Mouse (Mus musculus) kidney, embryonic 16.5 days (tissue): ENCODE results near the gene Arhgap30. TPM values are rescaled to one million over a fixed set of nuclear protein-coding genes. Genes with fewer than 3 reads are reported as not detected.

ENCODE experiments used
- ATAC-seq: fragments of 200-750 bp; cut with Nextera tagmentation; 2 replicates; pipeline ENCODE4 v1.8.0; 2017; ENCODE audit warnings: moderate TSS enrichment; ENCODE audit not compliant: low FRiP score, low TSS enrichment
- H3K27ac ChIP-seq: fragments of 300-500 bp; sonication (generic); 2 replicates; pipeline ENCODE4 v1.5.1; 2014; ENCODE audit warnings: low read length
- H3K27me3 ChIP-seq: fragments of 300-500 bp; sonication (generic); 2 replicates; pipeline ENCODE4 v1.6.1; 2014; ENCODE audit warnings: low read length, control low read depth, mixed read lengths; ENCODE audit not compliant: insufficient read depth
- H3K36me3 ChIP-seq: fragments of 300-500 bp; sonication (generic); 2 replicates; pipeline ENCODE4 v1.6.1; 2014; ENCODE audit warnings: low read length, control low read depth, mixed read lengths; ENCODE audit not compliant: insufficient read depth
- H3K4me1 ChIP-seq: fragments of 300-500 bp; sonication (generic); 2 replicates; pipeline ENCODE4 v1.6.1; 2014; ENCODE audit warnings: low read length, control low read depth, mixed read lengths; ENCODE audit not compliant: insufficient read depth
- H3K4me2 ChIP-seq: fragments of 300-500 bp; sonication (generic); replicated peaks from 2 replicates; pipeline ENCODE4 v1.6.1; 2014; ENCODE audit warnings: low read depth, low read length
- H3K4me3 ChIP-seq: fragments of 300-500 bp; sonication (generic); 2 replicates; pipeline ENCODE4 v1.5.1; 2014; ENCODE audit warnings: mild to moderate bottlenecking, low read length
- H3K9ac ChIP-seq: fragments of 300-500 bp; sonication (generic); replicated peaks from 2 replicates; pipeline ENCODE4 v1.6.1; 2014; ENCODE audit warnings: low read length
- H3K9me3 ChIP-seq: fragments of 300-500 bp; sonication (generic); 2 replicates; pipeline ENCODE4 v1.6.1; 2016; ENCODE audit warnings: low read length, control low read depth
- WGBS: fragments of 180-500 bp; shearing (Covaris S2); extraction: QIAGEN DNeasy Blood & Tissue Kit; methylation state at CpG from one replicate; pipeline ENCODE4 v1.1.7; 2014; 5-methylcytosine and 5-hydroxymethylcytosine counted together
- polyA plus RNA-seq: library from polyadenylated mRNA; unstranded; fragments of >200 nt; fragmentation: Nextera tagmentation; extraction: Ambion mirVana; gene quantifications from 2 replicates; pipeline ENCODE4 v1.2.1, GENCODE M21; 2015

Gene Arhgap30
- polyA plus RNA-seq, 1 experiment from 2014 or later, result 1.6 TPM

DNA sequence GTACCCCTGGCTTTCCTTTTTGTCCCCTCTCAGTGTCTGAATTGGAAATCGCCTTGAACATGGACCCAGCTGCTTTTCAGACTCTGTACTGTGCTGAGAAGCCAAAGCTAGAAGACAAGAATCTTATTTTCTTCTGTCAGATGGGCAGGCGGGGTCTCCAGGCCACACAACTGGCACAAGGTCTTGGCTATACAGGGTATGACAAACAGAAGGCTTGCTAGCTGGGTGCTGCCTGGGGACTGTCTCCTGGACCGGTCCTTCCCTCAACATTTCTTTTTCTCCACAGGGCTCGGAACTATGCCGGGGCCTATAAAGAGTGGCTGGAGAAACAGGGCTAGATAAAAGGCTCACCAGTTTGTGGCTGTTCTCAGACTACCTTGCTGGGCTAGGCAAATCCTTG is 31.2 kb downstream of the Arhgap30 start:
- Histone ChIP-seq H3K9ac (no peak overlapping the region), H3K9me3 (no peaks in the 10 kb centered on the region), H3K27ac (no peak overlapping the region), H3K27me3 (no peaks in the 10 kb centered on the region), H3K36me3 (peaks cover 50% of the 10 kb centered on the region), H3K4me2 (no peak overlapping the region), H3K4me1 (0 out of 2 replicates have a peak, but pooled peaks cover 4% of the 10 kb centered on the region), H3K4me3 (no peak overlapping the region)
- WGBS, result 84% methylated on average over 5 of the region's 5 CpGs
- no peak for ATAC-seq

- H3K4me3 ChIP-seq, result no peak overlapping the region
- no peak for ATAC-seq
- WGBS, result 83% methylated on average over 8 of the region's 8 CpGs
Measured at GRCm38 (mm10) chr1:171422504-171423095, 33.8 kb downstream of the Arhgap30 start.

GRCm38 (mm10) chr1:171424638-171425037 is 35.9 kb downstream of the Arhgap30 start:
- no peak for ATAC-seq

More at GRCm38 (mm10) chr1:171422504-171423095, 33.8 kb downstream of the Arhgap30 start:
- no peak overlapping the region for H3K4me2 ChIP-seq
- peaks cover 25% of the 10 kb centered on the region for H3K36me3 ChIP-seq
- H3K27ac ChIP-seq, result no peak overlapping the region
- H3K27me3 ChIP-seq, result no peaks in the 10 kb centered on the region
- 0 out of 2 replicates have a peak, but pooled peaks cover 9% of the 10 kb centered on the region for H3K4me1 ChIP-seq
- H3K9me3 ChIP-seq, result no peaks in the 10 kb centered on the region
- no peak overlapping the region for H3K9ac ChIP-seq

GRCm38 (mm10) chr1:171425126-171425525 is 36.4 kb downstream of the Arhgap30 start:
- Histone ChIP-seq H3K4me2 (no peak overlapping the region), H3K9me3 (peaks cover 9% of the 10 kb centered on the region; the same call in 1 of the 2 replicates), H3K36me3 (peaks cover 8% of the 10 kb centered on the region), H3K4me1 (0 out of 2 replicates have a peak, but pooled peaks cover 9% of the 10 kb centered on the region), H3K27ac (no peak overlapping the region), H3K9ac (no peak overlapping the region), H3K27me3 (no peaks in the 10 kb centered on the region), H3K4me3 (no peak overlapping the region)
- no peak for ATAC-seq
- 65% methylated on average over 4 of the region's 4 CpGs for whole genome bisulfite sequencing

More at GRCm38 (mm10) chr1:171424638-171425037, 35.9 kb downstream of the Arhgap30 start:
- no peak overlapping the region for H3K9ac ChIP-seq
- no peaks in the 10 kb centered on the region for H3K27me3 ChIP-seq
- peaks cover 8% of the 10 kb centered on the region for H3K36me3 ChIP-seq
- 54% methylated on average over 5 of the region's 5 CpGs for WGBS
- H3K27ac ChIP-seq, result no peak overlapping the region
- H3K4me3 ChIP-seq, result no peak overlapping the region
- H3K9me3 ChIP-seq, result peaks cover 9% of the 10 kb centered on the region; the same call in 1 of the 2 replicates
- H3K4me1 ChIP-seq, result 0 out of 2 replicates have a peak, but pooled peaks cover 9% of the 10 kb centered on the region
- no peak overlapping the region for H3K4me2 ChIP-seq

- Histone ChIP-seq H3K4me2 (no peak overlapping the region), H3K4me3 (no peak overlapping the region), H3K9ac (no peak overlapping the region), H3K27me3 (no peaks in the 10 kb centered on the region), H3K4me1 (peaks cover 15% of the 10 kb centered on the region), H3K9me3 (peaks cover 9% of the 10 kb centered on the region; the same call in 1 of the 2 replicates), H3K36me3 (no peaks in the 10 kb centered on the region), H3K27ac (no peak overlapping the region)
- no peak for ATAC-seq
- WGBS, result 66% methylated on average over 5 of the region's 5 CpGs
Measured at GRCm38 (mm10) chr1:171432158-171432557, 43.4 kb downstream of the Arhgap30 start.

GRCm38 (mm10) chr1:171435288-171435814 is 46.6 kb downstream of the Arhgap30 start:
- Histone ChIP-seq H3K27me3 (no peaks in the 10 kb centered on the region), H3K9ac (no peak overlapping the region), H3K36me3 (no peaks in the 10 kb centered on the region), H3K4me3 (no peak overlapping the region), H3K9me3 (no peaks in the 10 kb centered on the region), H3K4me2 (no peak overlapping the region), H3K4me1 (peaks cover 28% of the 10 kb centered on the region), H3K27ac (no peak overlapping the region)
- WGBS, result 11% methylated on average over 7 of the region's 7 CpGs
- ATAC-seq, result no peak

GRCm38 (mm10) chr1:171435974-171436373 is 47.2 kb downstream of the Arhgap30 start:
- Histone ChIP-seq H3K36me3 (no peaks in the 10 kb centered on the region), H3K9ac (no peak overlapping the region), H3K27ac (no peak overlapping the region), H3K4me2 (no peak overlapping the region), H3K4me3 (no peak overlapping the region), H3K4me1 (peaks cover 35% of the 10 kb centered on the region), H3K27me3 (no peaks in the 10 kb centered on the region), H3K9me3 (no peaks in the 10 kb centered on the region)
- 66% methylated on average over 1 of the region's 1 CpGs for WGBS
- no peak for ATAC-seq

GRCm38 (mm10) chr1:171437264-171438013 is 48.7 kb downstream of the Arhgap30 start, which contains the start of gene F11r:
Gene F11r, plus strand, starts transcription at chr1:171437535.
- H3K27me3 ChIP-seq, result no peaks in the 10 kb centered on the region
- peak within 1 kb of the TSS; percentile 69 for H3K4me3 ChIP-seq
- peak within 1 kb of the TSS; percentile 77 for H3K4me2 ChIP-seq
- peaks cover 49% of the 10 kb centered on the region for H3K4me1 ChIP-seq
- H3K27ac ChIP-seq, result peak within 1 kb of the TSS; percentile 89
- H3K9ac ChIP-seq, result peak within 1 kb of the TSS; percentile 84
- H3K9me3 ChIP-seq, result no peaks in the 10 kb centered on the region
- under 1% methylated on average over 46 of the region's 46 CpGs for WGBS
- ATAC-seq, result peak; percentile 86
- no peaks in the 10 kb centered on the region for H3K36me3 ChIP-seq

GRCm38 (mm10) chr1:171438014-171438670 is 49.4 kb downstream of the Arhgap30 start:
- peak overlapping the region; percentile 77 for H3K4me2 ChIP-seq
- 2% methylated on average over 18 of the region's 18 CpGs for WGBS
- no peak for ATAC-seq
- H3K27ac ChIP-seq, result peak overlapping the region; percentile 89
- peak overlapping the region; percentile 69 for H3K4me3 ChIP-seq
- no peaks in the 10 kb centered on the region for H3K27me3 ChIP-seq
- no peaks in the 10 kb centered on the region for H3K9me3 ChIP-seq
- peaks cover 53% of the 10 kb centered on the region for H3K4me1 ChIP-seq
- peak overlapping the region; percentile 84 for H3K9ac ChIP-seq
- no peaks in the 10 kb centered on the region for H3K36me3 ChIP-seq
